Comparison of ENCODE assay signal across 7 mouse cellular contexts in genomic region chr6:99096105-99096775, GRCm38 (mm10).
A peak's percentile ranks its signal among the peaks of the same experiment; 100 is the strongest.
DNase-seq lines count a peak whose midpoint lies in the region; ATAC-seq and TF ChIP-seq lines count a peak whose summit lies in the region.

No protein-coding gene starts in this region.

- peak; percentile 12 for DNase-seq in ES-CJ7 (ENCODE audit: low read depth, low spot score)
- DNase-seq in adrenal gland, postnatal 25 days, result peak; percentile 18
- peak; percentile 10 for DNase-seq in gastrocnemius, postnatal 10 days
- DNase-seq in hindbrain, postnatal 0 days (ENCODE audit: low spot score), result peak; percentile 41
- DNase-seq in liver, adult 2 months (ENCODE audit: extremely low read depth, low read depth, low spot score), result no peak
- peak; percentile 44 for DNase-seq in stomach, postnatal 0 days (ENCODE audit: low spot score)

- TF ChIP-seq EP300 in stomach, postnatal 0 days (optimal IDR thresholded peaks at IDR 0.05), result no peak

- 0 out of 2 replicates have a peak, but pooled peaks cover under 1% of the 10 kb centered on the region for H3K4me1 ChIP-seq in hindbrain, postnatal 0 days (ENCODE audit: insufficient read depth, low read length)
- H3K4me1 ChIP-seq in liver, adult 2 months (ENCODE audit: control insufficient read depth, insufficient read depth, low read length), result peaks cover 8% of the 10 kb centered on the region
- peaks cover 17% of the 10 kb centered on the region for H3K4me1 ChIP-seq in midbrain, embryonic 16.5 days (ENCODE audit: control insufficient read depth, insufficient read depth, low read length)
- peaks cover 12% of the 10 kb centered on the region for H3K4me1 ChIP-seq in stomach, postnatal 0 days (replicated peaks; ENCODE audit: control insufficient read depth, insufficient read depth)

- no peaks in the 10 kb centered on the region for H3K9me3 ChIP-seq in hindbrain, postnatal 0 days (ENCODE audit: low read length)
- no peaks in the 10 kb centered on the region for H3K9me3 ChIP-seq in midbrain, embryonic 16.5 days (replicated peaks; ENCODE audit: control insufficient read depth, low read length, poor library complexity, severe bottlenecking)
- H3K9me3 ChIP-seq in stomach, postnatal 0 days (ENCODE audit: control insufficient read depth, low read length), result no peaks in the 10 kb centered on the region

- no peaks in the 10 kb centered on the region for H3K27me3 ChIP-seq in hindbrain, postnatal 0 days (ENCODE audit: insufficient read depth, low read length)
- no peaks in the 10 kb centered on the region for H3K27me3 ChIP-seq in liver, adult 2 months (ENCODE audit: control insufficient read depth, insufficient read depth, low read length)
- no peaks in the 10 kb centered on the region for H3K27me3 ChIP-seq in midbrain, embryonic 16.5 days (ENCODE audit: control insufficient read depth, insufficient read depth, low read depth, low read length)
- no peaks in the 10 kb centered on the region for H3K27me3 ChIP-seq in stomach, postnatal 0 days (ENCODE audit: control insufficient read depth, insufficient read depth, low read length)

- no peaks in the 10 kb centered on the region for H3K36me3 ChIP-seq in hindbrain, postnatal 0 days (ENCODE audit: insufficient read depth, low read length)
- H3K36me3 ChIP-seq in liver, adult 2 months (ENCODE audit: control insufficient read depth, insufficient read depth, low read length), result no peaks in the 10 kb centered on the region
- no peaks in the 10 kb centered on the region for H3K36me3 ChIP-seq in midbrain, embryonic 16.5 days (ENCODE audit: control insufficient read depth, insufficient read depth, low read length)
- no peaks in the 10 kb centered on the region for H3K36me3 ChIP-seq in stomach, postnatal 0 days (ENCODE audit: control insufficient read depth, insufficient read depth, low read length)

- no peak for TF ChIP-seq CTCF in hindbrain, postnatal 0 days (IDR thresholded peaks at IDR 0.05; ENCODE audit: low read depth)
- TF ChIP-seq CTCF in liver, adult 2 months (IDR thresholded peaks at IDR 0.05; ENCODE audit: low read depth, low read length), result no peak
- TF ChIP-seq CTCF in stomach, postnatal 0 days (IDR thresholded peaks at IDR 0.05; ENCODE audit: low read depth), result no peak

- no peak for ATAC-seq in hindbrain, postnatal 0 days
- no peak for ATAC-seq in midbrain, embryonic 16.5 days
- peak; percentile 43; the same call in 1 of the 2 replicates for ATAC-seq in stomach, postnatal 0 days (ENCODE audit: low FRiP score, low TSS enrichment)

- H3K4me3 ChIP-seq in hindbrain, postnatal 0 days (ENCODE audit: low read length), result peak overlapping the region; percentile 19
- H3K4me3 ChIP-seq in liver, adult 2 months (ENCODE audit: insufficient read depth, low read depth, low read length), result peak overlapping the region; percentile 52
- no peak overlapping the region for H3K4me3 ChIP-seq in midbrain, embryonic 16.5 days (ENCODE audit: low read depth, low read length)
- H3K4me3 ChIP-seq in stomach, postnatal 0 days (ENCODE audit: low read depth, low read length), result peak overlapping the region; percentile 48

- peak overlapping the region; percentile 45; the same call in 1 of the 2 replicates for H3K27ac ChIP-seq in hindbrain, postnatal 0 days
- peak overlapping the region; percentile 37; the same call in 1 of the 2 replicates for H3K27ac ChIP-seq in liver, adult 2 months (replicated peaks; ENCODE audit: insufficient read depth, low read depth, low read length)
- H3K27ac ChIP-seq in midbrain, embryonic 16.5 days (ENCODE audit: low read length), result no peak overlapping the region
- peak overlapping the region; percentile 90 for H3K27ac ChIP-seq in stomach, postnatal 0 days (replicated peaks)

- peaks cover 11% of the 10 kb centered on the region; the same call in 1 of the 2 replicates for H3K79me2 ChIP-seq in liver, adult 2 months (ENCODE audit: control insufficient read depth, insufficient read depth, low read length)

- TF ChIP-seq POLR2A in liver, adult 2 months (IDR thresholded peaks at IDR 0.05; ENCODE audit: extremely low read depth, insufficient read depth, low read length), result no peak

- peak overlapping the region; percentile 0; the same call in 1 of the 2 replicates for H3K9ac ChIP-seq in hindbrain, postnatal 0 days (replicated peaks; ENCODE audit: low read length)
- peak overlapping the region; percentile 26; the same call in 1 of the 2 replicates for H3K9ac ChIP-seq in liver, adult 2 months (ENCODE audit: low read depth, low read length)
- H3K9ac ChIP-seq in midbrain, embryonic 16.5 days (ENCODE audit: low read depth, low read length), result no peak overlapping the region
- H3K9ac ChIP-seq in stomach, postnatal 0 days (ENCODE audit: low read length), result peak overlapping the region; percentile 64

- peak overlapping the region; percentile 38 for H3K4me2 ChIP-seq in hindbrain, postnatal 0 days (ENCODE audit: low read depth, low read length)
- H3K4me2 ChIP-seq in midbrain, embryonic 16.5 days (ENCODE audit: low read length), result peak overlapping the region; percentile 37
- peak overlapping the region; percentile 66 for H3K4me2 ChIP-seq in stomach, postnatal 0 days (replicated peaks; ENCODE audit: low read depth)

- WGBS in hindbrain, postnatal 0 days, result 29% methylated on average over 12 of the region's 12 CpGs
- WGBS in liver, adult 2 months, result 22% methylated on average over 12 of the region's 12 CpGs
- WGBS in midbrain, embryonic 16.5 days, result 32% methylated on average over 12 of the region's 12 CpGs
- WGBS in stomach, postnatal 0 days, result 7% methylated on average over 12 of the region's 12 CpGs
